Mouse (Mus musculus): ENCODE data around the gene Fggy. TPM values are rescaled to one million over a fixed set of nuclear protein-coding genes. Genes with fewer than 3 reads are reported as not detected.

Gene Fggy
- total and polyA plus RNA-seq, 3 experiments, result not detected

DNA sequence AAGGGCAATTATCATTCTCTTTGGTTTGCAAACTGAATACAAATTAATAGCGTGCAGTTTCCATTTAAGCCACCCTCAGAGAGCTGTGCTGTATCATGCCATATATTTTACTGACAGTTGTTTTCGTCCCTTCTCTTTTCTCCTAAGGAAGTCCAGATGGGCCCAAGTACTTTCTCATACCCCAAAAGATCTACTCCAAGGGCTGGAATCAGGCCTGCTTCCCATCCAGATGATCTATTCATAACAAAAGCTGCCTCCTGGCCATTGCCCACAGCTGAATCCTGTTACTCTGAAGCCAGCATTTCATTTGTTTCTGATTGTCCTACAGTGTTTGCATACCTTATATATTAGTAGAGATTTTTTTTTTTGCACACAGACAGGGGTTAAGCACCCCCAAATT lies 231.6 kb downstream of the Fggy start:
- Histone ChIP-seq H3K79me2 (ENCODE audit: control insufficient read depth, insufficient read depth, low read length, poor library complexity) (no peaks in the 10 kb centered on the region), H3K4me1 (ENCODE audit: control insufficient read depth in 1 of 2, insufficient read depth in 2 of 2, low read length in 2 of 2) (no peaks in the 10 kb centered on the region), H3K9ac (ENCODE audit: control insufficient read depth, low read depth, low read length, poor library complexity, severe bottlenecking) (no peak overlapping the region), H3K4me3 (ENCODE audit: control insufficient read depth in 1 of 2, insufficient read depth in 1 of 2, low read depth in 2 of 2, low read length in 2 of 2) (no peak overlapping the region), H3K36me3 (ENCODE audit: control insufficient read depth in 1 of 2, insufficient read depth in 2 of 2, low read length in 2 of 2) (no peaks in the 10 kb centered on the region), H3K27ac (ENCODE audit: control insufficient read depth, low read depth, low read length) (no peak overlapping the region), H3K9me3 (replicated peaks; ENCODE audit: insufficient read depth, low read length) (no peaks in the 10 kb centered on the region), H3K27me3 (ENCODE audit: control insufficient read depth in 1 of 2, insufficient read depth in 2 of 2, low read length in 2 of 2) (no peaks in the 10 kb centered on the region)
- no peak for DNase-seq (ENCODE audit: low read depth, low spot score)
- TF ChIP-seq TCF12 (IDR thresholded peaks at IDR 0.05; ENCODE audit: low read depth, low read length), result no peak
- no peak for TF ChIP-seq CHD1 (IDR thresholded peaks at IDR 0.05; ENCODE audit: low read depth, low read length)
- TF ChIP-seq NELFE (IDR thresholded peaks at IDR 0.05; ENCODE audit: low read depth, low read length), result no peak
- TF ChIP-seq USF1 (IDR thresholded peaks at IDR 0.05; ENCODE audit: low read depth, low read length), result no peak
- no peak for TF ChIP-seq KAT2A (conservative IDR thresholded peaks at IDR 0.05; ENCODE audit: low read depth, low read length)
- no peak for TF ChIP-seq EP300 (IDR thresholded peaks at IDR 0.05; ENCODE audit: low read depth in 1 of 2, low read length in 2 of 2)
- TF ChIP-seq BHLHE40 (IDR thresholded peaks at IDR 0.05; ENCODE audit: borderline replicate concordance, low read depth, low read length), result no peak
- TF ChIP-seq NRF1 (IDR thresholded peaks at IDR 0.05; ENCODE audit: insufficient read depth, low read depth, low read length, poor library complexity, severe bottlenecking), result no peak
- no peak for TF ChIP-seq CTCF (IDR thresholded peaks at IDR 0.05 in 2 of 3, conservative IDR thresholded peaks at IDR 0.05 in 1 of 3; ENCODE audit: control insufficient read depth in 1 of 3, insufficient read depth in 1 of 3, low read depth in 2 of 3, low read length in 3 of 3, poor library complexity in 1 of 3, severe bottlenecking in 1 of 3)
- no peak for TF ChIP-seq MYB (IDR thresholded peaks at IDR 0.05; ENCODE audit: low read depth, low read length)
- no peak for TF ChIP-seq RCOR1 (IDR thresholded peaks at IDR 0.05; ENCODE audit: low read depth, low read length)
- no peak for TF ChIP-seq TBP (IDR thresholded peaks at IDR 0.05; ENCODE audit: low read depth, low read length)
- TF ChIP-seq HCFC1 (IDR thresholded peaks at IDR 0.05; ENCODE audit: low read depth, low read length), result no peak
- no peak for TF ChIP-seq UBTF (IDR thresholded peaks at IDR 0.05; ENCODE audit: borderline replicate concordance, insufficient read depth, low read depth, low read length)
- no peak for TF ChIP-seq ZMIZ1 (IDR thresholded peaks at IDR 0.05; ENCODE audit: low read depth, low read length)
- TF ChIP-seq SIN3A (IDR thresholded peaks at IDR 0.05; ENCODE audit: low read length), result no peak

DNA sequence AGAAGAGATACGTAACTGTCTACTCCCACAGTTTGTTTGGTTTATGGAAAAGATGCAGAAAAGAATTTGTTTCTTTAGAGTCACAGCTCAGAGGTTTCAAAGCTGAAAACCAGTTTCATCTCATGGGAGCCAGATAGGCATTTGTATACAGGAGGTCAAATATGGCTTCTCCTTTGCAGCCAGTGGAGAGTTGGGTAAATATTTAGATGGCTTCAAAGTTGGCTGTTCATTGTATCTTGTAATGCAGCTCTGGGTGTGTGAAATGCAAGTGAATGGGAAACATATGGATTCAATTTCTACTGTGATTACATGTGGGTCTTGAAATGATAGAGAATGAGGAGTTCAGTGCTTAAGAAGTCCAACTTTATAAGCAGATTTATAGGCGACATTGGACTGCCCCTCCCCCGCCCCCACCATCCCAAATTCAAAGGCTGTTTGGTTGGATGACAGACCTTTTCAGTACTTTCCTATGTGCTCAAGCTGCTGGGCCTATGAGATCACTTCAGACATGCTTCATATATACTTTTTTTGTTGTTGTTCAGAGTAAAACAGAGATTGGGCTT lies 234.7 kb downstream of the Fggy start:
- TF ChIP-seq MEF2A (IDR thresholded peaks at IDR 0.05; ENCODE audit: extremely low read depth, insufficient replicate concordance, low read depth, low read length, poor library complexity, severe bottlenecking) (no peak), ZKSCAN1 (IDR thresholded peaks at IDR 0.05; ENCODE audit: low read depth, low read length) (no peak), NRF1 (IDR thresholded peaks at IDR 0.05; ENCODE audit: insufficient read depth, low read depth, low read length, poor library complexity, severe bottlenecking) (no peak), GATA1 (IDR thresholded peaks at IDR 0.05; ENCODE audit: low read depth, low read length) (no peak), MYC (IDR thresholded peaks at IDR 0.05; ENCODE audit: low read depth, low read length) (no peak), TAL1 (IDR thresholded peaks at IDR 0.05; ENCODE audit: low read length) (no peak), POLR2A (IDR thresholded peaks at IDR 0.05; ENCODE audit: control insufficient read depth in 1 of 2, insufficient read depth in 1 of 2, low read depth in 1 of 2, low read length in 2 of 2, poor library complexity in 1 of 2) (no peak), ZC3H11A (IDR thresholded peaks at IDR 0.05; ENCODE audit: low read depth, low read length) (no peak), JUND (IDR thresholded peaks at IDR 0.05; ENCODE audit: low read depth, low read length) (no peak), USF2 (IDR thresholded peaks at IDR 0.05; ENCODE audit: borderline replicate concordance in 1 of 2, insufficient read depth in 1 of 2, low read depth in 1 of 2, low read length in 2 of 2) (no peak), RCOR1 (IDR thresholded peaks at IDR 0.05; ENCODE audit: low read depth, low read length) (no peak), USF1 (IDR thresholded peaks at IDR 0.05; ENCODE audit: low read depth, low read length) (no peak), MYB (IDR thresholded peaks at IDR 0.05; ENCODE audit: low read depth, low read length) (no peak), SMC3 (IDR thresholded peaks at IDR 0.05; ENCODE audit: low read depth, low read length) (no peak), CTCF (IDR thresholded peaks at IDR 0.05 in 2 of 3, conservative IDR thresholded peaks at IDR 0.05 in 1 of 3; ENCODE audit: control insufficient read depth in 1 of 3, insufficient read depth in 1 of 3, low read depth in 2 of 3, low read length in 3 of 3, poor library complexity in 1 of 3, severe bottlenecking in 1 of 3) (no peak), ELF1 (IDR thresholded peaks at IDR 0.05; ENCODE audit: low read depth, low read length) (no peak), CHD2 (IDR thresholded peaks at IDR 0.05; ENCODE audit: low read length) (no peak), BHLHE40 (IDR thresholded peaks at IDR 0.05; ENCODE audit: borderline replicate concordance, low read depth, low read length) (no peak), POLR2AphosphoS5 (IDR thresholded peaks at IDR 0.05; ENCODE audit: borderline replicate concordance, low read depth, low read length) (no peak), ETS1 (IDR thresholded peaks at IDR 0.05; ENCODE audit: low read depth, low read length) (no peak)

More for the DNA sequence above, 234.7 kb downstream of the Fggy start:
- H3K9ac ChIP-seq (ENCODE audit: control insufficient read depth, low read depth, low read length, poor library complexity, severe bottlenecking), result no peak overlapping the region
- H3K27ac ChIP-seq (ENCODE audit: control insufficient read depth, low read depth, low read length), result no peak overlapping the region
- no peak overlapping the region for H3K4me3 ChIP-seq (ENCODE audit: control insufficient read depth in 1 of 2, insufficient read depth in 1 of 2, low read depth in 2 of 2, low read length in 2 of 2)
- H3K36me3 ChIP-seq (ENCODE audit: control insufficient read depth in 1 of 2, insufficient read depth in 2 of 2, low read length in 2 of 2), result no peaks in the 10 kb centered on the region
- H3K9me3 ChIP-seq (replicated peaks; ENCODE audit: insufficient read depth, low read length), result no peaks in the 10 kb centered on the region
- no peaks in the 10 kb centered on the region for H3K79me2 ChIP-seq (ENCODE audit: control insufficient read depth, insufficient read depth, low read length, poor library complexity)
- H3K27me3 ChIP-seq (ENCODE audit: control insufficient read depth in 1 of 2, insufficient read depth in 2 of 2, low read length in 2 of 2), result no peaks in the 10 kb centered on the region
- no peak for DNase-seq (ENCODE audit: low read depth, low spot score)
- no peaks in the 10 kb centered on the region for H3K4me1 ChIP-seq (ENCODE audit: control insufficient read depth in 1 of 2, insufficient read depth in 2 of 2, low read length in 2 of 2)
